Mouse (Mus musculus): ENCODE results near the gene A130010J15Rik.

DNA sequence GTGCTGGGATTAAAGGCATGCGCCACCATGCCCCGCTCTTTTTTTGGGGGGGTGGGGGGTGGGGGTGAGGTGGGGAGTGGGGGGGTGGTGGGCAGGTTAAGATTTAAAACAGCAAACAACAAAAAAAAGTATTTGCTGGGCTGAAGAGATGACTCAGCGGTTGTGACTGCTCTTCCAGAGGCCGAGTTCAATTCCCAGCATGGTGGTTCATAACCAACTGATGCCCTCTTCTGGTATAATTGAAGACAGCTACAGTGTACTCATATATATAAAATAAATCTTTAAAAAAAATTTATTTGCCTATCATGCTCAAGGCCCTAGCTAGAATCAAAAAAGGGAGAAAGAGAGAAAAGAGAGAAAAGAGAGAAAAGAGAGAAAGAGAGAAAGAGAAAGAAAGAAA lies 42.0 kb upstream of the A130010J15Rik start:
- no peak for TF ChIP-seq EP300 (IDR thresholded peaks at IDR 0.05; ENCODE audit: low read depth)
- TF ChIP-seq CTCF (IDR thresholded peaks at IDR 0.05; ENCODE audit: low read depth): peak; percentile 16; the same call in 1 of the 2 replicates
